Mouse (Mus musculus) thymus, postnatal 4 days (tissue): ENCODE measurements at regions not wholly inside any gene's neighbourhood (a gene's known extent, or its start where the extent isn't known, plus 50 kb on each side); places are given as distances from the start of the nearest gene placed in this dataset.
"Not testable (repeated sequence)": the region's sequence is repeated elsewhere in the genome, so short reads cannot be mapped to it uniquely, and the experiment has no call there.

Experiments used
- DNase-seq: peaks from one replicate; pipeline ENCODE4 v3.0.0; 2021

DNA sequence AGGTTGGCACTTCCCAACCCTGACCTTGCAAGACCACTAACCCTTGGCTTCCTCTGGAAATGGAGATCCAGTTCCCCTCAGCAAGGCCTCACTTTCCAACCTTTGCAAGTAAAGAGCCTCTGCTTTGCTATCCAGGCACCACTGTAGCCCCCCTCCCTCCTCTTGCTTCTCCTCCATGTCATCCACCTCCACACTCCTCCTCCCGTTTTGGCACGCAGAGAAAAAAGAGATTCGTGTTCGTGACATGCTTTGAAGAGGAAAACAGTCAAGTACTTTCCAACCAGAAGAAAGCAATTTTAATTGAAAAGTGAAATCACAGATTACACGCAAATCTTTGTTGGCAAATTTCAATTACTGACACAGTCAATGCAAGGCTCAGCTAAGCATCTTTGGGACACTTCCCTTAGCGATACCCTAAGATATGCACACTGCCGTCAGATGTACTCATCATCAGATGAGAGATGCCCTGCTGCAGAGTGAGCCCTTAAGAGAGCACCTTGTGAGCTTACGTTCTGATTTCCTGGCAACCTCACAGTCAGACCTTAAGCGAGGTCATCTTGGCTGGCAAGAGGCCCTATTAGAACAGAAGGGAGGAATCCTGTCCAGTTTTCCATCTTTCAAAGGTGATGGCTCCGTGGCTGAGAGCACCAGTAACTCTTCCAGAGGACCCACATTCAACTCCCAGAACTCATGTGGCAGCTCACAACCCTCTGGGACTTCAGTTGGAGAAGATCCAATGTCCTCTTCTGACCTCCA is 208.5 kb upstream of the Zfp703 start:
- DNase-seq = no peak

DNA sequence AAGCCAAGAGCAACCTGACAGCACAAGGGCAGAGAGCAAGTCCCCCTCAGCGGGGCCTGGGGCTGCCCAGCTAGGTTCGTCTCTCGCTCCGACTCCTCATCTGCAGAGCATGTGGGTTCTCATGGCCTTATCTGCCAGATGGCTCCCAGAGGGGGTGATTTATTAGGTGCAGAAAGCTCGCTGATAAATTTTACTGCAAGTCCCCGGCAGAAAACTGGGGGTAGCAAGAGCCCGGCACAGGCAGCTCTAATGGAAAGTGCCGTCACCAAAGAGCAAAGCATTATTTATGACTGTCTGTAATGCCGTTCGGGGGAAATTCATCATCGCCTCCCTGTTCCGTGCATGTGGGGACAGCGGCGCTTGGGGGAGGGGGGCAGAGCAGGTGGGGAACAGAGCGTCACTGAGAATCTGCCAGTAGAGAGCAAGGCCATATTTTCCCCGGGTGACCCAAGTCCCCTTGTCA is 206.7 kb upstream of the Zfp703 start:
- peak; percentile 9 for DNase-seq

DNA sequence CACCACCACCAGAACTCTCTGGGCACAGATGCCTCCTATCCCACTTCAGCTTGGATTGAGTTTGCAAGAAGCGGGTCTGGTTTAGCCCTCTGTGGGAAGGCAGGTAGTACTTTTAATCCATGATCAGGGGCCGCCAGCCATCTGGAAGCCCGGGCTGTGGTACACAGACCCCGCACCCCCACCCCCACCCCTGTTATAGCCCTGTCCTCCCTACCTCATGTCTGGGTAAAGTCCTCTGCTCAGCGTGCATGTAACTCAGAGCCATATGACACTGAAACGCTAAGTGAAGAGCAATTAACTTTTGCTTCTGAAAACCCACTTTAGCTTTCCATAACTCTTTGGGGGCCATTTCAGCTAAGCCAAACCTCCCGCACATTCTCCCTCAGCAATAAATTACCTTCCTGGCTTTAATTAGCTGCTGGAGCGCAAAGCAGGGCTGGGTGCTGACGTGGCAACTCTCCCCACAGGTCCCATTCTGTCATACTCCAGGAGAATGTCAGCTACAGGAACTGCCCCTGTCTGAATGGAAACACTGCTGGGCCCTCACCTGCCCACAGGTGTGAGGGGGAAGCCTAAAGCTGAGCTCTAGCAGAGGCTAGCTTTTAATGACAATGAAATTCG is 198.1 kb upstream of the Zfp703 start:
- no peak for DNase-seq

DNA sequence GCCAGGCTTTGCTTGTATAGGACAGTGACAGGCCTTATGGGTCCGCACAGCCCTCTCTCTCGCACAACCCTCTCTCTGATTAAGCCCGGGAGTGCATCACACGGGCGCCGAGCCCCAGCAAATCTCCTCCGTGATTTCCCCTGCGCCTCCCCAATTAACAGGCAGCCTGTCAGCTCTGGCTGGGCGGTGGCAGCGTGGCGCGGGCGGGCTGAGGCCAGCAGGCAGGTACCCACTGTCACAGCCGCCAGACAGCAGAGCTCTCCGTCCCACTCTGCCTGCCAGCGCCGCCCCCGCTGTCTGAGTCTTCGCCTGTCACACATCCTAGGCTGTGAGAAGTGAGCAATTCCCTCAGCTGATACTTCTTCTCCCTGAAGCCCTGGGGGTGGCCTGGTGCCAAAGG is 196.6 kb upstream of the Zfp703 start:
- DNase-seq = peak; percentile 9

DNA sequence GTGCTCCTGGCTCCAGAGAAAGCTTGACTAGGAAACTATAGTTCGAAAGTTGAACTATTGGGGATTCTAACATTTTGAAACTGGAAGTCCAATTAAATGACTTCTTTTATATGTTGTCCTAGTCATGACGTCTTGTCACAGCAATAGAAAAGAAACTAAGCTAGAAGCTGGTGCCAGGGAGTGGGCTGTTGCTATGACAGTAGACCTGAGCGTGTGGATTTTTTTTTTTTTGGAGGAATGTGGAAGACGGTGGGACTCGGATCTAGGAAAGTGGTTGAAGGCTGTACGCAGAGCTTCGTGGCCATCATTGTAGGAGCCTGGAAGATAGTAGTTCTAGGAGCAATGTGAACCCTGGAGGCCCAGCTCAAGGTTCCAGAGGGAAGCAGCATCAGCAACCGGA is 194.2 kb upstream of the Zfp703 start:
- not testable (repeated sequence) for DNase-seq

DNA sequence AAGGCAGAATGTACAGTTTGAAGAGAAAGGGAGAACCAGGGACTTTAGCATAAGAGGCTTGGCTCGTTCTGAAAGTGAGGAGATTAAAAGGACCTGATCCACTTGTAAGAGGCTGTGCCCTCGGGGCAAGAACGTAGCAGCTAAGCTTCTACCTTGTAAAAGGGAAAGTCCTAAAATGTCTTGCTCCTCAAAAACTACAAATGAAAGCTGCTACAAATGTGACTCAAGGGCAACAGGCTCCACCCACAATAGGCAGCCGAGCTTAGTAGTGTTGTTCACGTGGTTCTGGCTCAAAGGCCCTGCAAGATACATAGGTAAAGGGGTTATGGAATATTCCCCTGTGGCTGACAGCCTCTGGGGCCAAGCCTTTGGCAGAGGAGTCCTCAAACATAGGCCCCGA is 192.7 kb upstream of the Zfp703 start:
- DNase-seq = no peak

DNA sequence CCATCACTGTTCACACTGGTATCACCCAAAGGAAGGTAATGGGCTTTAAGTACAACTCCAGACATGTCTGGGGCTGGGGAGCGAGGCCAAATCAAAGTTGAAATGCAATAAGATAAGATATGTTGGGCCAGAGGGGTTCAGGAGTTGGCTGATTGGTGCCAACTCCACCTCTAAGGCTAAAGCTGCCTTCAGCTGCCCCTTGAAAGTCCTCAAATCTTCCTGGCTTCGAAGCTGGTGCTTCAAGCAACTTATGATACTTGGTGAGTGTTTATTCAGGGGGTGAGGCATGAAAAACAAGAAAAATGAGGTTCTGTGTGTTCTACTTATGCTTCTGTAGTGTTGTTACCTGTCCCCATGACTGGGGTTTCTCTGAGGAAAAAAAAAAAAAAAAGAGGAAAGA is 185.3 kb upstream of the Zfp703 start:
- DNase-seq = no peak

DNA sequence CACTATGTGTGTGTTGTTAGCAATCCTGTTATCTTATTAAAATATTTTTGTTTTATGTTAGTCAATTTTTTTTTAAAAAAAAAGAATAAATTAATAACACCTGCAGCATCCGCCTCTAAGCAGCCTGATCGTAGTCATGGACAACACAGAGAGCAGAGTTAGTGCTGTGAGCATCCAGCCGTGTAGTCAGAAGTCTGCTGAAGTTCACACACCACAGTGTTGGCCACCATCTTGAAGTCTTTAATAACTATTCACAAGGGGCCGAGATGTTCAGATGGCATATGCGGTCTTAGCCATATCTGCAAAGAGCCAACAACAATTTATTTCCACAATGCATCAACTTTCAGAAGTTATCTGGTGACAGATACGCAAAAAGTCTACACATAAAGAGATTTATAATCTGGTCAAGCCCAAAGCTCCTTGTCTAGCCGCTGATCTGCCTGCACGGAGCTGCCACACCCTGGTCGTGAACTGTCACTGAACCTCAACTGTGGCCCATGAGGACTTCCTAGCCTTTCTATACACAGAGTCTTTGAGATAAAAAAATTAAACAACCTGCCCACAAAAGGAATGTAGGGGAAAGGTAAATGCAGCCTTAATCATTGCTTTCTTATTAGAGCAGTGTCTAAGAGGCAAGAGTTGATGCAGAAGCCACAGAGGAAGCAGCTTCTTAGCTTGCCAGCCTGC is 183.4 kb upstream of the Zfp703 start:
- no peak for DNase-seq

DNA sequence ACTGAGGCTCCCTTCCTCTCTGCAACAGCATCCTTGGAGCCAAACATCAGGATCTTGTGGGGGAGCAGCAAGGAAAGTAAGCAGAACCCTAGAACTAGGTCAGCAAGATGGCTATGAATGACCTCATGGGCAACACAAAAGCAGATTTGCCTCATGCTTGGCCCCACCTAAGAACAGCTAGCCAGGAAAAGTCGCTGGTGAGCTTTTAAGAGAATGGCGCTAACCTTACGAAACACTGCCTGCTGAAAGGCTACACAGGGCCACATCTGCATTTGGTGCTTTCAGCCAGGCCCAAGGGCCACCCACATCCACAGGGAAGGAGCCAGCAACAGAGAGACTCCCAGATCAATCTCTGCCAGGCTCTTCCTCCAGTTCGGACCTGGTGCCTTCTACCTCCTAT is 182.7 kb upstream of the Zfp703 start:
- DNase-seq = no peak

DNA sequence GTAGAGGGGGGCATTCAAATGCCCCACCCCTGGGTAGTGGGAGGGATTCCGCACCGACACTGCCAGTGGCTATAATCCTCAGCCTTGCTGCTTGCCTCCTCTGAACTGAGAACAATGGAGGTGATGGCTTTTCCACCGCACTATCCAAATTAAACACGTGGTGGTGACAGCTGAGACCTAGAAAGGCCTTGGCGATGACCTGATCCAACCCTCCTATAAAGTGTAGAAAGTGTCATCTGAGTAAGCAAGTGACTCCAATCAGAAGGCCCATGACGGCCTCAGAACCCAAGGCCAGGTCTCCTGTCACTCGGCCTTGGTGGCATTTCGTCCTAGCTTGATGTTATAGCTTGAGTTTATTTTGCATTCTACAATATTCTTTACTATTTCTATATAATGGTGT is 181.5 kb upstream of the Zfp703 start:
- no peak for DNase-seq

DNA sequence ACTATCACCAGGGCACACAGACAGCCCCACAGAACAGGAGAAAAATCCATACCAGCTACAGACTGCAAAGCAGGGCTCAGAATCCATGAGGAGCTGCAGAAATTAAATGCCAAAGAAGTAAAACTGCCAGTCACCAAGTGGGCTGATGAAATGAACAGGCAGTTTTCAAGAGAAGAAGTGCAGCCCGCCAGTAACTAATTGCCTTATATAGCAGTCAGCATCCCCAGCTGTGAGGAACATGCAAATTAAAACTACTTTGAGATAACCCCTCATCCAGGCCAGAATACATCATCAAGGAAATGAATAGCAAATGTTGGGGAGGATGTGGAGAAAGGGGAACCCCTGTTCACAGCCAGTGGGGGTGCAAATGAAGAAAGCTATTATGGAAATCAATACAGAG is 177.3 kb upstream of the Zfp703 start:
- no peak for DNase-seq

DNA sequence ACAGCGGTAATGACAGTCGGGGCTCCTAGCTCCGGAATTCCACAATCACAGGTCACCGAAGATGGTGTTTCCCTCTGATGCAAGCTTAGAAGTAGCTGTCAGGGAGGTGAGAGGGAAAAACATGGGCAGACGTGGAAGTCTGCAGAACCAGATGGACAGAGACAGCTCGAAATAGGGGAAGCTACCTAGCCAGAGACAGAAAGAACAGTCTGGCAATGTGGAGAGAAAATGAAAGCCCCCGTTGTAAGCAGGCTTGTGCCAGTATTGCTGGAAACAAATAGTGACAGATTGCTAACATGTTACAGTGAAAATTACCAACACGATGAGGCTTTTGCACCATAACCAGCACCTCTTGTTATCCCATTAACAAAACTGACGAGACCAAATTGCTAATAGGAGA is 173.0 kb upstream of the Zfp703 start:
- no peak for DNase-seq

DNA sequence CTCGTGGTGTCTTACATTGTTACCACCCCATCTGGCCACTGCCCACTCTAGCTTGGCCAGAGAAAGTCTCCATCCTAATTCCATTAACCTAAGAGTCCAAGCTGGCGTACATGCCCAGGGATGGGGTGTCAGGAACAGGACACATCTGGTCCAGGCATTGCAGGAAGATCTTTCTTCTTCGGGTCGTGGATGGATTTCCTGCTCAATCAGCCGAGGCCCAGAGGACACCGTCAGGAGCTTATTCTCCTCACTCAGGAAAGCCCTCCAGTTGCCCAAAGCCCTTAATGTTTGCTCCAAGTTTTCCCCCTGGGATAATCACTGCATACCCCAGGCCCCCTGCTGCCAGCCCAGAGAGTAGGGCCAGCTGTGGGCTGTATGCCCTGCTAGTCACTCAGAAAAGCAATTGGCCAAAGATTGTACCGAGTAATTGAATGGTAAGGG is 172.2 kb upstream of the Zfp703 start:
- no peak for DNase-seq

DNA sequence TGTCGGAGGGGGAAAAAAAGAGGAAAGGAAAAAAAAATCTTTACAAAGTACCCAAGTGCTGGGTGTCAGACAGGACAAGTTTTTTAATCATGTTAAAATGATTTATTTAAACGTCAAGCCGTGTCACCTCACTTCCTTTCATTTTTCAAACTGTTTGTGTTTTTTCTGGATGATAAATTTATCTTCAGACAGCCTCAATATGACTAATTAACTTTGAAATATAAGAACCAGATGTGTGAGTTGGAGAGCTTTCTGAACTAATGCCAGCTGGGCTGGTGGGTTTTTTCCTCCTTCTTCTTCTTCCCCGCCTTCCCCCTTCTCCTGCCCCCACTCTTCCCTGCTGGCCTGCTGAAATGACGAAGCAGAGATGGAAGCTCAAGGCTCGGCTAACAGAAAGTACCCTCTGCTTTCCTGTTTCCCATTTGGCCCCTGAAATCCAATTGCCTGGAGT is 171.7 kb upstream of the Zfp703 start:
- no peak for DNase-seq

DNA sequence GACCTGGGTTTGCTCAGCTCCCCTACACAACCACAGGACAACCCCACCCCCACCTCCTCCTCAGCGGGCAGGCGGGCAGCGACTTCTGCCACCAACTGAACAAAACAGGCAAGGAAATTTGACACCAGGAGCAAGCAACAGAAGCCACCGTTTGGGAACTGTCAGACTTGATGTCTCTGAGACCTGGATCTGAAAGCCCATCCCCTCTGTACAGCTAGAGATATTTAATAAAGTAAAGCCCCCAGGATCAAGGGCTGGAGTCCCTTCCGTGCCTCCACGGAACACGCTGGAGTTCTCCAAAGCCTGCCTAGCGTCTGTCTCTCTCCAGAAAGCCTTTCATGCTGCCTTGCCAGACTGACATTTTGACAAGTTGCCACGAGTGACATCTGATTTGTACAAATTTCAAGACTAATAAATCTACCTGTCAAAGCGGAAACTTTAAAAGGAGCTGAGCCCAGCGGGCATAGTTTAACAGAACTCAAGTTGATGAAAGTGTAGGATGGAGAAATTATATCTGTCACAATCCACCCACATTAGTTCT is 168.9 kb upstream of the Zfp703 start:
- no peak for DNase-seq

DNA sequence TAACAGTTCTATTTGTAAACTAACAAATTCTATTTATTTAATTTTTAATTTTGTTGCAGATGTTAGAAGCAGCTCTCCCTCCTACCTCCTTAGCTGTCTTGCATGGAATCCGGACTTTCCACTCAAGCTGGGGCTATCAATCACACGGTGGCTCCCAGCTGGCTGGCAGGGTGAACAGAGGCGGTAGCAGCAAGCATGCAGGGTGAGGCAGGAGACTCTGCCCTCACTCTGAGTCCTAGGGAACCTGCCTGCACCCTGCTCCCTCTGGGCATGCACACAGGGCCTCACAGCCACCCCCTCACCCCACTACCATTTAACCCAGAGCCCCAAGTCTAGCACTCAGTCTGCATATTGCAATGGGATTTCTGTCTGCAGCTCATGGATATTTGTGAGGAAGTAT is 168.4 kb upstream of the Zfp703 start:
- no peak for DNase-seq

DNA sequence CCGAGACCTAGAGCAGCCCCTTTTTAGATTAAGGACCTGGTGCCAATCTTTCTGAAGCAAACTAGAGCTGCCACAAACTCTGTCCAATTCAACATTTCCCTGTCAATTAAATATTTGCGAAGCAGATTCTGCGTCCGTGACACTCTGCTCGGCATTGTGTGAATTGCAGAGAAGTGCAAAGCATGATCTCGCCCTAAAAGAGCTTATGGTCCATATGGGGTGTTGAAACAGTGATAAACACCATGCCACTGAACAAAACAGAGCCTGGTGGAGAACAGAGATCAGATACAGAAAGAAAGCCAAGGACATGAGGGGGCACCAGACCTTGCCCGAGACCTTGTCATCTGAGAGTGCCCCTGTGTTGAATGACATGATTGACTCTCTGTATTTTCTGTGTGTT is 167.2 kb upstream of the Zfp703 start:
- no peak for DNase-seq

DNA sequence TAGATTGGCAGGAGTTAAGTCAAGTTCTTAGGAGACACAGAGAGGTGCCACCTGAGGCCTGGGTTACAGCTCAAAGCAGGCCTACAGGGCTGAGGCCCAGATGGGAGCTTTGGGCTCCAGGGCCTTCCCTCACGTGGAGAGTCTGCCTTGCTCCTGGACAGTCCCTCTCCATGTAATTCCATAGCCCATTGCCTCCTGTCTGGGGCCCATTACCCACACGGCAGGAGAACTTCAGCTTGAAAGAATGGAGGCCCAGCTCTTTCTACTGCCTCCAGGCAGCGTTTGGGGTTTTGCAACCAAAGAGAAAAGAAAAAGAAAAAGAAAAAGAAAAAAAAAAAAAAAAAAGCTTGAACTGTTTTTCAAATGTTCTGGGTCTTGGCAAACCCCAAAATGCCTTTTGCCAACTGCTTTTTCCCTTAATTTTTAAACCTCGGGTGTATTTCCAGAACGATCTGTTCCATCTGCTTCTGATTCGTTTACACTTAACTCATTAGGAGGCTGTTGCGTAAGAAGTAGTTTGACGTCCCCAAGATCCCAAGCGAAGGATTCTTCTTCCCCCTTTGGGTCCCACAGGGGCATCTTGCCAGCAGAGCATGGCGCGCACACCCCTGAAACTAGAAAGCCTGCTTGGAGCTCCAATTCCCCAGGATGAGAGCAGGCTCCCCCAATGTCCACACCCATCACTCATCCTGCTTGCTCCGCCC is 165.4 kb upstream of the Zfp703 start:
- DNase-seq = no peak

DNA sequence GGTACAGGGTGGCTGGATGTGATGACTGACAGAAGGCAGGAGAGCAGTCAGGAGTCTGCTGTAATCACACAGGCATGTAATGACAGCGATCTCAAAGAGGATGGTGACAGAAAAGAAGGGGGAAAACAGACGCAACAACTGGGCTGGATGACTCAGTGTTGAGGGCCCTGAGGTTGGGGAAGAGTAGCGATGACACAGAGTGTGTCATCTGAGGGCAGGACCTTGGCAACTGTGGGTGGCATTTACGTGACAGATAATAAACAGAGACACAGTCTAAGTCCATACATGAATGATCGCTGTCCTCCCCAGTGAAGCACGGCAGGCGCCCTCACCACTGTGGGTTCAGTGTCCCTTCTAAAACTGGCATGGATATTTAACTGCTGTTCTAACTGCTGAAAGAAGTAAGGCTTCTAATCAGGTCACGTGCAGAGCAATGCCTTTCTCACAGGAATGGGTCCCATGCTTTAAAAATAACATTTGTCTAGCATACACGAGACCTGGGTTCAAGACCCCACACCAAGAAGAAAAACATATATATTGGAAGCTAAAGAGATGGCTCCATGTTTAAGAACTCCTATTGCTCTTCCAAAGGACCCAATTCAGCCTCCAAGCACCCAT is 163.8 kb upstream of the Zfp703 start:
- DNase-seq = no peak

DNA sequence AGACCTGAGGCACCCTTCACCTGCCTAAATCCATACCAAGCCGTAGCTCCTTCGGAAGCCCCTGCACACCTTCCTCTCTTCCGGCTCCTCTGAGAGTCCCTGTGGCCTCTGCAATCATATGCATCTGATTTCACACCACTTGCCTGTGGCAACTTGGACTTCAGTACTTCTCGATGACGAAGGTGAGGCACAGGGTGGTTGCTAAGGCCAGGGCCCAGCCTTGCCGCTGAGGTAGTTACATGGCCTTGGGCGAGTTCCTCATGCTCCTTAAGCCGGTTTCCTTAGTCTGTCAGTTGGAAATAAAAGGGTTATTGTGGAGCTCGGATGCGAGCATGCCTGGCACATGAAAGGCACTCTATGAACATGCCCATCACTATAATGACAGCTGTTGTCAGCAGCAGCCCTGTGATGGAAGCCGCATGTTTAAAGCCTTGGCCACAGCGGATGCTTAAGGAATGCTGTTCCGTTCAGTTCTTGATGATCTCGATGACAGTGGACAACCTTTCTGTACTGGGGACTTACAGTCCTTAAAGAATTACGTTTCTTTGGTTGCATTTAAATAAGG is 162.0 kb upstream of the Zfp703 start:
- DNase-seq = no peak

DNA sequence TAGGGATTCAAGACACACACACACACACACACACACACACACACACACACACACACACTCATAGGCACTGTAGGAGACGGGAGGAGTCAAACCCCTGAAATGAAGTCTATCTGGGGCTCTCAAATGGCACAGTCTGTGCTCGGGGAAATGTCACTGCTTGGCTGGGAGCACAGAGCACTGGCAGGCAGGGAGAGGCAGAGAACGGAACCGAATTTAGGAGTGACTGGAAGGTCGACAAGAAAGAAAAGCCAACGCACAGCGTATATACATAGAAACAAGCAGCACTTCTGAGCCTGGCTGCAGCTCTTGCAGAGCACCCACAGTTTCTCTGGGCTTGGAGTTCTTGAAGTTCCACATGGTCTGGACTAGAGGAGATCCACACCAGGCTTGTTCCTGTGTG is 160.1 kb upstream of the Zfp703 start:
- no peak for DNase-seq

DNA sequence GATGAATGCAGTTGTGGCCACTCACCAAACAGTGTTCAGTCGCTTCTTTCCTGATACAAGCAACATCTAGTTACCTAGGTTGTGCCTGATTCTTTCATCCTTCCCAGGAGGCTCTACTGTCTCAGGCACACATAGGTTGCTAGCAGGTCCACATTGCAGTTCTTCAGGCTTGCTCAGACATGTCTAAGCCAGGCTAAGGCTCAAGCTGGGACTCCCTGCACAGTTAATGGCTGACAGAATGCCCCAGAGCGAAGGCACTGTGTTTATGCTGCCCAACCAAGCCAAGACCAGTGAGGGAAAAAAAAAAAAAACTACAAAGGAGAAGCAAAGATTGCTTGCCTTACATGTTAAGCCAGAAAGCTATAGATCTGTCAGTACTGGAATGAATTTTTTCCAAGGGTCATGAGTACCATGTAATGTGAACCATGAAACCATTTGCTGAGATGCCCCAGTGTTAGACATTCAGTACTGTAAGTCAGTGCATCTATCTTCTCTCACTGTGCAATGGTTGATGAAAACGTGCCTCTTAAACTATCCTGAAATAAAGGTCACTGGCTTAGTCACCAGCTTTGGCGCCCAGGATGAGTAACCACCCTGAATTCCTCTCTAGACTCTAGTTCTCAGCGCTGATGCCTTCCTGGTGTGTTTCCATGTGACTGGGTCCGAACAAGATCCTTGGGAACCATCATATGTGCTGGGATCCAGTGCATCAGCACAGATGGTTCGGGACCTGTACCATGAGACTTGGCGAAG is 152.8 kb upstream of the Zfp703 start:
- DNase-seq = no peak
